Mouse (Mus musculus): ENCODE results near the gene Traf3.

Traf3 gene

GRCm38 (mm10) chr12:111309931-111310330 is 143.8 kb downstream of the Traf3 start:
- DNase-seq (ENCODE audit: low spot score in 2 of 2) = no peak

GRCm38 (mm10) chr12:111311775-111312174 is 145.6 kb downstream of the Traf3 start:
- DNase-seq (ENCODE audit: low spot score in 2 of 2) = no peak

- no peak for DNase-seq (ENCODE audit: low spot score in 2 of 2)
Observed at GRCm38 (mm10) chr12:111314273-111314672, 148.1 kb downstream of the Traf3 start.
